Mouse (Mus musculus): ENCODE measurements around the gene Rer1.

The Rer1 gene

GRCm38 (mm10) chr4:155074418-155074817 lies 11.8 kb downstream of the Rer1 start:
- no peak for DNase-seq (ENCODE audit: low read depth)

DNA sequence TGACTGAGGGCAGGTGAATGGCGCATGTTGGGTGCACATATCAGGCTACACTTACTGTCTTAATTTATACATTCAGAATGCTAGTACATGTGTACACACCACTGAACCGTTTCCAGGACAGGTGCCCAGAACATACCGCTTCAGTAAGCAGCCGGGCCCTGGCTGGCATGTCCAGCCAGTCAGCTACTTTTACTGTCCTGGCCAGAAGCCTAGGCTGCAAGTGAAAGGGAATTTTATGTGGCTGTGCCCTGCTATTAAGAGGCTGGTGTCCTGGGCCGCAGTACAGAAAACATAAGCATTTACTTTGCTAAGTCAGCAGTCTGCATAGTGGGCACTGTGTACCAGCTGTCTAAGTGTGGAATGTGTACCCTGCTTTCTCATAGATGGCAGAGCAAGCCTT lies 15.3 kb downstream of the Rer1 start:
- no peak for DNase-seq (ENCODE audit: low read depth)

DNA sequence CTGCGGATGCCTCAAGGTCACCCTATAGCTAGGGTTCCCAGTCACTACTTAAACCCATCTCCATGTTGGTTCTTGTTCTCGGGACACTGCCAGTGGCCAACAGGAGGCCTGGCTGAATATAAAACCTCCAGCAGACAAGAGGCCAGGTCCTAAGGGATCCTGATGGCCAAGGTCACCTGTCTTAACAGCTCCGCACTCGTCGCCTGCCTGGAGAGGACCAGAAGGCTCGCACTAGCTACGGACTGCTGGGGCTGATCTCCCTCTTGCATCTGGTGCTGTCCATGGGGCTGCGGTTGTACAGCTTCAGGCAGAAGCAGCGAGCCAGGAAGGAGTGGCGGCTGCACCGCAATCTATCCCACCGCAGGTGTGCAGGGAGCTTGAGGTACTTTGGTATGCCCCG lies 16.0 kb downstream of the Rer1 start:
- no peak for DNase-seq (ENCODE audit: low read depth)

- DNase-seq (ENCODE audit: low read depth) = peak; percentile 40
Observed at GRCm38 (mm10) chr4:155069191-155069590, 17.0 kb downstream of the Rer1 start.

DNA sequence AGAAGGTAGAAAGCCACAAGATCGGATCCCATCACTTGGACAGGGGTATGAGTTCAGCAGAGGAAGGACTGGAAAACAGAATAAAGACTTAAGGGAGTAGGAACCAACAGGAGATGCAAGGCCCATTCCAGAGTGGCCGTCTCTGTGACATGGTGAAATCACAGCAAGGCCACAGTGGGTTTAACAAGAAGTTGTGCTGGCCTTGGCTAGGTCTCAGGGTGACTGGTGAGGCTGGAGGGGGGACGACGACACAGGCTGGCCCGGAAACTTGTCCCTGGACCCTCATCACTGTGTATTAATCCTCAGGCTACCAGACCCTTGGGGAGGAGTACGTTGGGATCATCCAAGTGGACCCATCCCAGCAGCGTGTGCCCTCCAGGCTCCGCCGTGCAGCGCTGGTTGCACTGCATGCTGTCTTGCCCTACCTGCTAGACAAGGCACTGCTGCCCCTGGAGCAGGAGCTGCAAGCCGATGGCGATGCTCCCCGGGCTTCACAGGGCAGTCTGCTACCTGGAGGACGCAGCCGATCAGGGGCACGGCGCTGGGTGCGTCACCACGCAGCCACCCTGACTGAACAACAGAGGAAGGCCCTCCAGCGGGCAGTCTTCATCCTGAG lies 17.7 kb downstream of the Rer1 start:
- no peak for DNase-seq (ENCODE audit: low read depth)

GRCm38 (mm10) chr4:155066834-155067522 lies 19.2 kb downstream of the Rer1 start, which contains the start of gene Pex10:
Pex10 (plus strand) TSS chr4:155067016.
- DNase-seq (ENCODE audit: low read depth) = peak; percentile 99

DNA sequence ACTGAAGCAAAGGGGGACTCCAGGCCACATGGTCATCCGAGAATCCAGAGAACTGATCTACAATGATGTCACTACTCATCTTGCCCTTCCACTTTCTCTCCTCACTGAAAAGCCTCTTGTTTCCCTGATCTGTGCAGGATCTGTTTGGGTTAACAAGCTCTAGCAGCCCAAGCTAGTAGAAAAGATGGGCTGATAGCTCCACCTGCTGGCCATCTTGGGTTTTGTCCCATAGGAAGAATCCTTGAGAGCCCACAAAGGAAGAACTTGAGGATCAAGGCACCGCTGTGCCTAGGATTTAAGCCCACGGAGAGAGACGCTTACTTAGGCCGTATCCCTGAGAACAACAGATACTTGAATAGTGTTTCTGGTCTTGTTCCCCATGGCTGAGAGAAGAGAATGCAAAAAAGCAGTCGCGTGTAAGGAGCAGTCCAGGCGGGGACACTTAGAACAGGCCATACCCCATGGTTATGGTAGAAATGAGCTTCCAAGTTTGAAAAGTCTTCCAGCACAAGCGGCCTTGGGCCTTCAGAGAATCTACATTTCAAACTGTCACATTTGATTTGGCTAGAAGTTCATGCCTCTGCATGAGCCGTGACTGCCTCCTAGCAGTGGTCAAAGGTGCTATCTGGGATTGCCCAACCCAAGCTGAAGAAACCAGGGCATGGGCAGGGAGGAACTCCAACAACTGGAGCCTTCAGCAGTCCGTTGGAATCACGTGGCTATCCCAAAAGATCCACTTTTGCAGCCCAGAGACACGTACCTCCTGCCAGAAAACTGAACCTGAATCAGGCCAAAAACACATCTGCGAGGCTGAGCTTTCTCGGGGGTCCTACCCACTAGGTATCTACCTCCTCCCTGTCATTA lies 20.0 kb downstream of the Rer1 start:
- peak; percentile 92 for DNase-seq (ENCODE audit: low read depth)

GRCm38 (mm10) chr4:155064474-155064873 lies 21.7 kb downstream of the Rer1 start:
- peak; percentile 35 for DNase-seq (ENCODE audit: low read depth)

GRCm38 (mm10) chr4:155063895-155064294 lies 22.3 kb downstream of the Rer1 start:
- no peak for DNase-seq (ENCODE audit: low read depth)

- no peak for DNase-seq (ENCODE audit: low read depth)
Observed at GRCm38 (mm10) chr4:155058325-155058724, 27.9 kb downstream of the Rer1 start.

- no peak for DNase-seq (ENCODE audit: low read depth)
Observed at GRCm38 (mm10) chr4:155056724-155057123, 29.5 kb downstream of the Rer1 start, which contains the start of gene Plch2. Plch2 (minus strand) TSS chr4:155056784.

- peak; percentile 88 for DNase-seq (ENCODE audit: low read depth)
Observed at GRCm38 (mm10) chr4:155050116-155050515, 36.1 kb downstream of the Rer1 start.

- DNase-seq (ENCODE audit: low read depth) = no peak
Observed at GRCm38 (mm10) chr4:155046636-155047035, 39.5 kb downstream of the Rer1 start.

- DNase-seq (ENCODE audit: low read depth) = no peak
Observed at GRCm38 (mm10) chr4:155043289-155043625, 42.9 kb downstream of the Rer1 start.

DNA sequence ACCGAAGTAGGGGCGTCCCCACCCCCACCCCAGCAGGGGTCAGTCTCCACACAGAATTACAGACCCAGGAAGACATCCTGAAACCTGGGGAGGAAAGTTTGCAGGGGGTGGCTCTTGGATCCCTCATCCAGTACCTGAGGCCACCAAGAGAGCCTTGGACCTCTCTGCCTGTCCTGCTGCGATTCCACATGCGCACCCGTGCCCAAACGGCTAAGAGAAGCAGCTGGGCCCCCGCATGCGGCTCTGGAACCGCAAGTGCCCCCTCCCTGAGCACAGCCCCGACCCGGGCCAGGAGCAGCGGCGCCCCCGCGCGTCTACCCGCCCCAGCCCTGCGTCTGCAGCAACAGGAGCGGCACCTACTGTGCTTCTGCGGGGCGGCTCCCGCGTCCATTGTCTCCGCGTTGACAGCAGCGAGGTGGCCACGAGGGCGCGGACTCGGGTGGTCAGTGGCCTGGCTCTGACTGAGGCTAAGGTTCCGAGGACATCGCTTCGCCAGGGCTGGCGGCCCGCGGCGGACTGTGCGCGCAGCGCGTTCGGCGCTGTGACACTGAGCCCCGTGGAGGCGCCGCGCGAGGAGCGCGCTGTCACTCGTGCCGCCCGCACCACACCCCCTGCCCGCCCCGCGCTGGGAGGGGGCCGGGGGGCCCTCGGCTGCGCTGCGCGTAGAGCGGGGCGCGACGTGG lies 43.4 kb downstream of the Rer1 start:
- no peak for DNase-seq (ENCODE audit: low read depth)

GRCm38 (mm10) chr4:155040696-155041095 lies 45.5 kb downstream of the Rer1 start:
- DNase-seq (ENCODE audit: low read depth) = no peak

DNA sequence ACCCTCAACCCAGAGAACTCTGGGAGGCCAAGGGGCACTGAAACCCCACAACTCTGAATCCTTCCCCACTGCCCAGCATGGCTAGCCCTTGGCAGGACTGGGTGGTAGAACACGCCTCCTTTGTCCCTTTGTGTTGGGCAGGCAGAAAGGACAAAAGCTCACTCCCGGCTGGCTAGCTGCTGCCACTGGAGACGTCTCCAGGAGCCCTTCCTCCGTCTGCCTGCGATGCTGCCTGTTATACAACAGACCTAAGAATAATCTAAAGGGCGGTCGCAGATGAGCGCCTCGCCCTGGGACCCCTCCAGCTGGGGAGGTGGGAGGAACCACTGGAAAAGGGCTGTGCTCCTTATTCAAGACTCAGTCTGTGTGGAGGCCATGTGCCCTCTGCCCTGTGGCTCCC lies 46.0 kb downstream of the Rer1 start:
- DNase-seq (ENCODE audit: low read depth) = no peak

DNA sequence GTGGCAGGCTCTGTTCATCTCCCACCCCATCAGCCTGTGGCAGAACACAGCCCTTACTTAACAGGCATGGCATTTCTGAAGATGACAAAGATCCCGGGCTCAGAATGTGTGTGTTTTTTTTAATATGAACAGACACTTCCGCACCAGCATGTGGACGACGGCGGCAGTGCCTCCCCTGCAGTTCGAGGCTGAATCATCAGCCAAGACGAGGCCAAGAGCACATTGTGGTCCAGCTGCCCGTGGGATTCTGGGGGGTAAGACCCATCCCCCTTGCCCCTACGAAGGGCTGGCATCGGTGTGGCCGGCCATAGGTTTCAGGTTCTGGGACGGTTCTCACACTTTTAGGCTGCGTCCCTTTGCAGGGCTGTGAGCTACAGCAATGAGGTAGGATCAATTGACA lies 51.4 kb downstream of the Rer1 start:
- no peak for DNase-seq (ENCODE audit: low read depth)

DNA sequence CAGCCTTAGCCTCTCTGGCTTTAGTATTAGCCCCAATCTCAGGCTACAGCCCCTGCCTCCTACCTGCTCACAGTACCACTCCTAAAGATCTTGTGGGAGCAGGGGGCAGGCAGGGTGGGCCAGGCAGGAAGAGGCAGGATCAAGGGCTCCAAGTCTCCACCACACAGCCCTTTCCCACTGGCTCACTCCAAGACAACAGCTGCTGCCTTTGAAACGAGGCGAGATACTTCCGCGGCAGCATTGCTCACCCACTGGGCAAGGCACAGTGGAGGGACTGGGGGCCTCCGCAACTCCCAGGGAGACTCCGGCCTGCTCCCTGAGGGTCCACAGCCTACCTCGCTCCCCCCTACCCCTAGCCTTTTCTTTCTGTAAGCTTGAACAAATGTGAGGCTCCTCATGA lies 52.0 kb downstream of the Rer1 start:
- no peak for DNase-seq (ENCODE audit: low read depth)

GRCm38 (mm10) chr4:155033115-155033514 lies 53.1 kb downstream of the Rer1 start:
- no peak for DNase-seq (ENCODE audit: low read depth)

DNA sequence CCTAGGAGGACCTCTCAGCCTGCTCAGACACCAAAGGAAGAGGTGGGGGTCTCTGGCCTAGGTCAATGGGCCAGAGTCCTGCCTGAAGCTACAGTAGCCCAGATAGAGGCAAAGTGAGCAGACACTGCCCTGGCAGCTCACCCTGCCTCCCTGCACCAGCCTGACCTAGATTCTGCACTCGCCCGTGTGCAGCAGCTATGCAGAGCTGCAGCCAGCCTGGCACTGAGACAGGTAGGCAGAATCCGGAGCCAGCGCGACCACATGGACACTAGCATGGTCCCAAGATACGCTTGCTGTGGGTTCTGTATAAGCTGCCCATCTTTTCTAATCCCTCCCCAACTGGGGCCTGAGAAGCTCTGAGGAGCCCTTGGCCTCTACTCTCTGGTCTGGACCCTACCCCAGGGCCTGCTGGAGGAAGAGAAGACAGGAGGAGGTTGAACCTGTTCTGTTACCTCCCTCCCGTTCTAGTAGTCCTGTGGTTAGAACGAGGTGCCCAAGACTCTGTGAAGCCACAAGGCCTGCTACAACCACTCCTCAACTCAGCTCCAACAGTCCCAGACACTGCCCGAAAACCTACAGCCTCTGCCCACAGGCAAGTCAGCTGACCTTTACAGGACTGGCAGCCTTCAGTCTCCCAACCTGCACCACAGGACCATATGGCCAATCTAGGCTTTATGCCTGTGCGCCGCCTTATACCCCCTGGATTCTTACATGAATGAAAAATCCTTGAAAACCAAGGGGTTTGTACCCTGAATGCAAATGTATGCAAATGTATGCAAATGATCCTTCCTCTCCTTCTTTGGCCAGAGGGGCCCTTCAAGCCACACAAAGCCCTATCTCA lies 61.8 kb downstream of the Rer1 start:
- DNase-seq (ENCODE audit: low read depth) = no peak

Measured in naive thymus-derived CD4-positive, alpha-beta T cell, adult 2 months (primary cell).